Mouse (Mus musculus): ENCODE measurements around the gene Dnal4.

DNA sequence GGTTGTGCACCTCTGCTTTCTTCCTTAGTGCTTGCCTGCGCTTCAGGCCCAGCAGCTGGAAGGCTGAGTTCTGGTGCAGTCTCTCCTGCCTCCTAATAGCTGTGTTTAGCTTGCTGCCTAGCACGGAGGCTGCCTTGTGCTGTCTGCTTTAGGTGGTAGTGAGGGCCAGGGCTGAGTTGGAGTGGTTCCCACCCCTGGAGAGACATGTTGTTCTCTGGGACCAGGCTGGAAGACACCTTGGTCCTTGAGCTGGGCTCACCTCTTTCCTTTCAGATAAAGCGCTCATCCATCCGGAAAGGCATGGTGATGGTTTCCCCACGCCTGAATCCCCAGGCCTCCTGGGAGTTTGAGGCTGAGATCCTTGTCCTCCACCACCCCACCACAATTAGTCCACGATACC lies 60.9 kb downstream of the Dnal4 start:
- TF ChIP-seq GATA1 (IDR thresholded peaks at IDR 0.05; ENCODE audit: borderline replicate concordance, low read length) (no peak), FLI1 (IDR thresholded peaks at IDR 0.05; ENCODE audit: low read length) (no peak)
